Mouse (Mus musculus) heart, postnatal 0 days (tissue): Measurements from ENCODE around the gene Acap1.

Experiments used
- CTCF ChIP-seq: IDR thresholded peaks from 2 replicates; pipeline ENCODE4 v1.5.1; 2016; ENCODE audit warnings: antibody characterized with exemption, control low read depth, low read depth
- EP300 ChIP-seq: IDR thresholded peaks from 2 replicates; pipeline ENCODE4 v1.6.1; 2016; ENCODE audit warnings: antibody characterized with exemption, low read depth

- TF ChIP-seq EP300: no peak
- no peak for TF ChIP-seq CTCF
These were observed 25.1 kb upstream of the Acap1 start for GRCm38 (mm10) chr11:69920266-69921031.
